Mouse (Mus musculus): ENCODE measurements around the gene Stac3.

DNA sequence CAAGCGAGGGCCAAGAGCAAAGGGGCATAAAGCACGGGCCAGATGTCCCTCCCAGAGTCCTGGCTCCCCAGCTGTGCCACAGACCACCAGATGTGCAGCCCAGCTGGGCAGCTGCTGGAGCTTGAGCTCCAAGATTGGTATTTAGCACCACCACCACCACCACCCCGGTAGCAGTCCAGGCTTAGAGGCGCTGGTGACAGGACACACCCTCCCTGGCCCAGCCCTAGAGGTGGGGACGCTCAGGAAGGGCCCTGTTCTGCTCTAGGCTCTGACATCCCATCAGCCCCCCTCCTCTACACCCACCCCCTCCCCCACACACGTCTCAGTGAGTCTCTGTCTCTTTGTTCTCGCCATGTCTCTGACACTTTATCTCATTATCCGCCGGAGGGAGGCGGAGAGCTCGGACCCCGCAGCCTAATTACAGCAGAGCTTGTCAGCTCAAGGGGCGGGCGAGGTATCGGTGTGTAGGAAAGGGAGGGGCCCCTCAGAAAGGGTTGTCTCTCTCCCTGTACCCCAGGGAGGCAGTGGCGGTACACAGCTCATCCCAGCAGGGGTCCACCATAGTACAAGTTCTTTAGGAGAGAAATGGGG is 12.1 kb downstream of the Stac3 start:
- TF ChIP-seq EP300 (IDR thresholded peaks at IDR 0.05; ENCODE audit: insufficient read depth, low read depth, low read length) (no peak), POLR2A (IDR thresholded peaks at IDR 0.05; ENCODE audit: insufficient read depth, low read depth, low read length) (no peak), CTCF (IDR thresholded peaks at IDR 0.05) (no peak)
